Mouse (Mus musculus): ENCODE measurements around the gene Krt86. TPM values are rescaled to one million over a fixed set of nuclear protein-coding genes. Genes with fewer than 3 reads are reported as not detected.

Krt86 gene
- polyA plus RNA-seq (2015; fragmentation: Nextera tagmentation; extraction: Ambion mirVana), result not detected in 2 replicates

DNA sequence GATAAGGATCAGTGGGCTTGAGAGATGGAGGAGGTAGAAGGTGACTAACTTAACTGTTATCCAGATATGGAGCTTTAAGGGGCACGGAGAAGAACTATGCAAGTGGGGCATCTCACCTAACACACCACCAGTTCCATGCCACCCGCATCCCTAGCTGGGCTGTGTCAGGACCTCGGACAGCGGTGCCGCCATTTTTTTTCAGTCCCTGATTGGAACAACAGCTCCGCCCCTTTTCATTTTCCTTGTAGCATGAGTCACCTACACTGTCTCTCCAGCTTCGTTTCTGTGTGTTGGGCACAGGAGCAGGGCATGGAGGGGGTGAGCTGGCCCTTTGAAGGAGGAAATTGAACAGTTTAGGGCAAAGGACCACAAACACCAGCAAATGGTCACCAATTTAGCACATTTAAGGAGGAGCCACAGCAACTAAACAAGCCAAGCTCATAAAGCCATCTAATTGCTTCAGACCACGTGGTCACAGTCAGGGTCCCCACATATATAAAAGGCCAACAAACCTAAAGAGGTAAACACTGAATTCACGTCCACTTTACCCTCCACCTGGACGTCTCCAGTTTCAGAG is at the start of gene Krt86:
Krt86 (plus strand) TSS at position 527 of the 577 bp plus-strand sequence.
- H3K27ac ChIP-seq, result no peak within 1 kb of the TSS
- no peak within 1 kb of the TSS for H3K9ac ChIP-seq (replicated peaks)
- H3K27me3 ChIP-seq, result peaks cover 10% of the 10 kb centered on the region; the same call in 1 of the 2 replicates
- no peak within 1 kb of the TSS for H3K4me3 ChIP-seq (replicated peaks)
- no peaks in the 10 kb centered on the region for H3K9me3 ChIP-seq
- H3K4me2 ChIP-seq (replicated peaks), result no peak within 1 kb of the TSS
- WGBS, result 43% methylated on average over 10 of the region's 10 CpGs
- H3K4me1 ChIP-seq (replicated peaks), result no peaks in the 10 kb centered on the region
- H3K36me3 ChIP-seq, result no peaks in the 10 kb centered on the region
- ATAC-seq, result no peak

- ATAC-seq, result no peak
- Histone ChIP-seq H3K4me3 (replicated peaks) (no peak overlapping the region), H3K27me3 (no peaks in the 10 kb centered on the region), H3K36me3 (no peaks in the 10 kb centered on the region), H3K9ac (replicated peaks) (no peak overlapping the region), H3K4me1 (replicated peaks) (no peaks in the 10 kb centered on the region), H3K9me3 (no peaks in the 10 kb centered on the region), H3K4me2 (replicated peaks) (no peak overlapping the region), H3K27ac (no peak overlapping the region)
- WGBS, result 26% methylated on average over 5 of the region's 5 CpGs
These were observed 48.4 kb upstream of the Krt86 start for GRCm38 (mm10) chr15:101424914-101425313.

DNA sequence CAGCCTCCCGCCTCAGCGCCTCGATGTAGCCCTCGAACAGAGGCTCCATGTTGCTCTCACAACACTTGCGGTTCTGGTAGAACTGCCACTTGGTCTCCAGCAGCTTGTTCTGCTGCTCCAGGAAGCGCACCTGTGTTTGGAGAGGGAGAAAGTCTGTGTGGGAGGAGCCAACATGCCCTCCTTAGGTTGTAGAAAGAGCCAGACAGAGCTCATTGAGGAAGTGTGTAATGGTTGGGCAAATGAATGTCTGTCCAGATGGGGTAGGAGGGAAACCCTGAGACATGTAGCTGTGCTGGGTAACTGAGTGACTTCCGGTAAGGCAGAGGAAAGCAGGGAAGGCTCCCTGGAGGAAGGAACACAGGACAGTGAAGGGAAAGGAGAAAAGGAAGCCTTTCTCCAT is 36.7 kb upstream of the Krt86 start:
- H3K36me3 ChIP-seq, result no peaks in the 10 kb centered on the region
- H3K4me1 ChIP-seq (replicated peaks), result peaks cover 8% of the 10 kb centered on the region
- H3K27ac ChIP-seq, result no peak overlapping the region
- H3K9ac ChIP-seq (replicated peaks), result no peak overlapping the region
- no peak for ATAC-seq
- 90% methylated on average over 7 of the region's 7 CpGs for WGBS
- H3K27me3 ChIP-seq, result peaks cover 38% of the 10 kb centered on the region
- H3K4me3 ChIP-seq (replicated peaks), result no peak overlapping the region
- no peak overlapping the region for H3K4me2 ChIP-seq (replicated peaks)
- no peaks in the 10 kb centered on the region for H3K9me3 ChIP-seq

- Histone ChIP-seq H3K9ac (replicated peaks) (peak within 1 kb of the TSS; percentile 50), H3K4me3 (replicated peaks) (peak within 1 kb of the TSS; percentile 43), H3K27me3 (peaks cover 35% of the 10 kb centered on the region), H3K36me3 (no peaks in the 10 kb centered on the region), H3K4me2 (replicated peaks) (peak within 1 kb of the TSS; percentile 68), H3K27ac (no peak within 1 kb of the TSS), H3K4me1 (replicated peaks) (peaks cover 8% of the 10 kb centered on the region), H3K9me3 (no peaks in the 10 kb centered on the region)
- under 1% methylated on average over 34 of the region's 34 CpGs for WGBS
- no peak for ATAC-seq
These were observed 34.7 kb upstream of the Krt86 start, which contains the start of gene Krt87 for GRCm38 (mm10) chr15:101438555-101438954. Krt87 (minus strand) TSS chr15:101438804.

DNA sequence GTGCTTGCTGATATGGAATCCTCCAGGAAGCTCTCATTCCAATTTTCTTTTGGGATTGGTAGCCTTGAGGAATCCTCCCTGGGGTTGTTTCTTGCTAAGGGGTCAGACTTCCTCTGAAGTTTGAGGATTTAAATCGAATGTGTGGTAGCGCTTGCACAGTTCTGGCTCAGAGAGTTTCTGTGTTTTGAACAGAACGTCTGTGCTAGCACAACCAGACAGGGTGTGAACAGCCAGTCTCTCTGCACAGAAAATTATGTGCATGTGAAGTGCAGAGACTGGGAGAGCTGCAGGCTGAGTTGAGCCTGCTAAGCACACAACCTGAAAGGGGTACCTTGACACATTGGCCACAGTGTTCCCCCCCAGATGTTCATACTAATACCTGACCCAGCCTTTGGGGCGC is 32.4 kb upstream of the Krt86 start:
- peaks cover 35% of the 10 kb centered on the region for H3K27me3 ChIP-seq
- H3K9ac ChIP-seq (replicated peaks), result no peak overlapping the region
- 86% methylated on average over 4 of the region's 4 CpGs for WGBS
- H3K4me3 ChIP-seq (replicated peaks), result no peak overlapping the region
- H3K27ac ChIP-seq, result no peak overlapping the region
- no peak overlapping the region for H3K4me2 ChIP-seq (replicated peaks)
- no peaks in the 10 kb centered on the region for H3K9me3 ChIP-seq
- no peak for ATAC-seq
- H3K36me3 ChIP-seq, result no peaks in the 10 kb centered on the region
- H3K4me1 ChIP-seq (replicated peaks), result peaks cover 8% of the 10 kb centered on the region

GRCm38 (mm10) chr15:101446572-101446971 is 26.7 kb upstream of the Krt86 start:
- H3K4me3 ChIP-seq (replicated peaks), result no peak overlapping the region
- H3K4me2 ChIP-seq (replicated peaks), result no peak overlapping the region
- no peaks in the 10 kb centered on the region for H3K9me3 ChIP-seq
- ATAC-seq, result no peak
- H3K9ac ChIP-seq (replicated peaks), result no peak overlapping the region
- no peaks in the 10 kb centered on the region for H3K36me3 ChIP-seq
- WGBS, result 80% methylated on average over 11 of the region's 11 CpGs
- H3K27me3 ChIP-seq, result no peaks in the 10 kb centered on the region
- no peaks in the 10 kb centered on the region for H3K4me1 ChIP-seq (replicated peaks)
- H3K27ac ChIP-seq, result no peak overlapping the region

- Histone ChIP-seq H3K4me2 (replicated peaks) (no peak within 1 kb of the TSS), H3K27me3 (no peaks in the 10 kb centered on the region), H3K4me1 (replicated peaks) (no peaks in the 10 kb centered on the region), H3K9ac (replicated peaks) (no peak within 1 kb of the TSS), H3K27ac (no peak within 1 kb of the TSS), H3K36me3 (no peaks in the 10 kb centered on the region), H3K4me3 (replicated peaks) (no peak within 1 kb of the TSS), H3K9me3 (no peaks in the 10 kb centered on the region)
- no peak for ATAC-seq
- 75% methylated on average over 2 of the region's 2 CpGs for WGBS
These were observed 25.8 kb upstream of the Krt86 start, which contains the start of gene Krt88 for GRCm38 (mm10) chr15:101447444-101447843. Krt88 (plus strand) TSS chr15:101447744.

DNA sequence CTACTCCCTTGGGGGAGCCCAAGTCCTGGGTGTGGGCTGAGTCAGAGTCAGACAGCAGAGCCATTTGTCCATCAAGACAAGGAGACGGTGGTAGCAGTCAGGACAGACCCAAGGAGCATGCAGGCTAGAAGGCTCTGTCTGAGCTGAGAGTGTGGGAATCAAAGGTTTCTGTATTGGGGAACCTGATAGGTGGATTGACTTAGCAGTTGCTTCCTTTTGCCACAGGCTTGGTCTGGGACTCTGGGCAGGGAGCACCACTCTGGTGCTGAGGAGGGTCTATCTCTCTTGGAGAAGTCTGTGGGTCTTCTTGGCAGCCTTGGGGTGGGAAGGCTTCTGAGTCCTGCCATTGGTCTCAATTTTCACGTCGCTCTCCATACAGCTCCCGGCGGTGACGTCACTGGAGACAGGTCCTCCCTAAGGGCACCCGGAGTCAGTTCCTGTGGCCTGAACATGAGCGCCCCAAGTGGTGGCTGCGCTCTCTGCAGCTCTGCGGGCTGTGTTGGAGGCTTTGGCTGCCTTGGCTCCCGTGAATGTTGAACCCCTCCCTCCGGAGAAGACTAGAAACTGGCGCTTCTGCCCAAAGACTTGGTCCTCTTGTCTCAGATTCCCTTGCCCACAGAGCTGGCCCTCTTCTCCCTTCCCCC is 20.1 kb upstream of the Krt86 start:
- Histone ChIP-seq H3K36me3 (no peaks in the 10 kb centered on the region), H3K4me1 (replicated peaks) (peaks cover 1% of the 10 kb centered on the region; the same call in 1 of the 2 replicates), H3K27me3 (no peaks in the 10 kb centered on the region), H3K27ac (no peak overlapping the region), H3K4me2 (replicated peaks) (0 out of 2 replicates have a peak overlapping the region, but pooled peaks have one; percentile 28), H3K9ac (replicated peaks) (no peak overlapping the region), H3K4me3 (replicated peaks) (no peak overlapping the region), H3K9me3 (0 out of 2 replicates have a peak, but pooled peaks cover 2% of the 10 kb centered on the region)
- 0 out of 2 replicates have a peak, but pooled peaks have one; percentile 27 for ATAC-seq
- 7% methylated on average over 13 of the region's 13 CpGs for whole genome bisulfite sequencing

DNA sequence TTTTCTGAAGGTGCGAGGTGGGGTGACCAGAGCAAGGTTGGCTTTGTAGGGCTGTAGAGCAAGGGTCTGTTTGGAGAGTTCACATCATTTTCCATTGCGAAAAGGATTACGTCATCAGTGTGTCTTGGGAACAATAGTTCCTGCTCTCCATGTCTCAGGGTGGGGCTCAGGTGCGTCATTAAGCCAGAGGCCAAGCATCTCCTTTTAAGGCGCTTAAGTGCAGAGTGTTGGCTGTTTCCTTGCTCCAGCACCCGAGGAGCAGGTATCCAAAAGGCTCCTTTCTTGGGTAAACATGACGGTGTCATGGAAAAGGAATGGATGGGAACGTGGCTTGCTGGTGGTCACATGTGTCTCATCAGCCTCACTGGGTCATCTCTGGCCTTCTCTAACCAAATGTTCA is 18.5 kb upstream of the Krt86 start:
- Histone ChIP-seq H3K4me1 (replicated peaks) (peaks cover 10% of the 10 kb centered on the region), H3K4me2 (replicated peaks) (no peak overlapping the region), H3K36me3 (no peaks in the 10 kb centered on the region), H3K27me3 (no peaks in the 10 kb centered on the region), H3K4me3 (replicated peaks) (no peak overlapping the region), H3K9ac (replicated peaks) (no peak overlapping the region), H3K27ac (no peak overlapping the region), H3K9me3 (0 out of 2 replicates have a peak, but pooled peaks cover 2% of the 10 kb centered on the region)
- no peak for ATAC-seq
- 92% methylated on average over 8 of the region's 8 CpGs for WGBS

DNA sequence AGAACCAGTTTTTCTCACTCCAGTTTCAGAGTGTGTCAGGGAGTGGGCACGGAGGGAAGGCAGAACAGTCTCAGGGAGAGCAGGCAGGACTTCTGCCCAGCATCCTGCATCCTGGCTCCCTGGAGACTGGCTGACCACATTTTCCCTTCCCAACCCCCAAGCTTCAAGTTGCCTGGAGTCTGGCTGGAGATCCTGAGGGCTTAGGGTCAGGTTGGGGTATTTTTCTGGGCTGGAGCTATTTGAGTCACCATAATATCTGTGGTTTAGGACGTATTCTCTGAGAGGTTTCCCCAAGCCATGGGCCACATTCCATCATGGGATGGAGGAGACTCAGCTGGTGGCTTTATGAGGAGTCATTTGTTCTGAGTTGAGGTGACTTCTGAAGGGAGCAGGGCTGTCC is 18.0 kb upstream of the Krt86 start:
- WGBS, result 86% methylated on average over 2 of the region's 2 CpGs
- Histone ChIP-seq H3K9ac (replicated peaks) (no peak overlapping the region), H3K27me3 (no peaks in the 10 kb centered on the region), H3K36me3 (no peaks in the 10 kb centered on the region), H3K4me2 (replicated peaks) (no peak overlapping the region), H3K4me1 (replicated peaks) (peaks cover 10% of the 10 kb centered on the region), H3K27ac (no peak overlapping the region), H3K4me3 (replicated peaks) (no peak overlapping the region), H3K9me3 (0 out of 2 replicates have a peak, but pooled peaks cover 2% of the 10 kb centered on the region)
- ATAC-seq, result no peak

DNA sequence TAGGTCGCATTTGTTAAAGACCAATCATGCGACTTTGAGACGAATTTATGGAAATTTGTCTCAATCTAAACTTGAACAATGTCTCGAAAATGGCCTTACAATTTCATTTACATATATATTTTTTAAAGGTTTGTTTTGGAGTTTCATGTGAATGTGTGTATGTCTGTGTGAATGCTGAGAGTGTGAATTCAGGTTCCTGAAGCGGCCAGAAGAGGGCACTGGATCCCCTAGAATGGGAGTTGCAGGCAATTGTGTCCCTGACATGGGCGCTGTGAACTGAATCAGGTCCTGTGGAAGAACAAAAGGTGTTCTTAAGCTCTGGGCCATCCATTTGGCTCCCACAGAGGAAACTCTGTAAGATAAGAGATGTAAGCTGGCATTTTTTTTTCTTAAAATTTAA is 17.4 kb upstream of the Krt86 start:
- 0 out of 2 replicates have a peak, but pooled peaks cover 2% of the 10 kb centered on the region for H3K9me3 ChIP-seq
- 90% methylated on average over 6 of the region's 6 CpGs for WGBS
- no peak overlapping the region for H3K9ac ChIP-seq (replicated peaks)
- H3K4me3 ChIP-seq (replicated peaks), result no peak overlapping the region
- no peak for ATAC-seq
- H3K36me3 ChIP-seq, result no peaks in the 10 kb centered on the region
- no peak overlapping the region for H3K4me2 ChIP-seq (replicated peaks)
- no peaks in the 10 kb centered on the region for H3K27me3 ChIP-seq
- no peak overlapping the region for H3K27ac ChIP-seq
- H3K4me1 ChIP-seq (replicated peaks), result peaks cover 10% of the 10 kb centered on the region

GRCm38 (mm10) chr15:101458361-101458930 is 14.8 kb upstream of the Krt86 start:
- H3K27me3 ChIP-seq, result no peaks in the 10 kb centered on the region
- no peak overlapping the region for H3K4me3 ChIP-seq (replicated peaks)
- H3K9me3 ChIP-seq, result 0 out of 2 replicates have a peak, but pooled peaks cover 2% of the 10 kb centered on the region
- no peak overlapping the region for H3K27ac ChIP-seq
- no peak for ATAC-seq
- H3K4me2 ChIP-seq (replicated peaks), result no peak overlapping the region
- no peaks in the 10 kb centered on the region for H3K36me3 ChIP-seq
- no peak overlapping the region for H3K9ac ChIP-seq (replicated peaks)
- WGBS, result 38% methylated on average over 16 of the region's 16 CpGs
- H3K4me1 ChIP-seq (replicated peaks), result peaks cover 10% of the 10 kb centered on the region
